Mouse (Mus musculus) intestine, embryonic 14.5 days (tissue): ENCODE data around the gene Camta2. TPM values are rescaled to one million over a fixed set of nuclear protein-coding genes. Genes with fewer than 3 reads are reported as not detected.

Experiments
- ATAC-seq: fragments of 200-750 bp; cut with Nextera tagmentation; replicated peaks from 2 replicates; pipeline ENCODE4 v1.8.0; 2017; ENCODE audit warnings: low read depth, moderate number of reproducible peaks, moderate TSS enrichment, moderate library complexity; ENCODE audit not compliant: low FRiP score, low TSS enrichment
- DNase-seq: peaks from one replicate; pipeline ENCODE4 v3.0.0-alpha.2; 2018; ENCODE audit warnings: low spot score
- H3K27ac ChIP-seq: fragments of 300-500 bp; sonication (generic); 2 replicates; pipeline ENCODE4 v1.5.1; 2014; ENCODE audit warnings: low read depth, mild to moderate bottlenecking, control low read depth
- H3K27me3 ChIP-seq: fragments of 300-500 bp; sonication (generic); replicated peaks from 2 replicates; pipeline ENCODE4 v1.6.1; 2014; ENCODE audit warnings: low read length, control low read depth; ENCODE audit not compliant: control insufficient read depth, insufficient read depth
- H3K36me3 ChIP-seq: fragments of 300-500 bp; sonication (generic); 2 replicates; pipeline ENCODE4 v1.6.1; 2014; ENCODE audit warnings: low read length, control low read depth; ENCODE audit not compliant: control insufficient read depth, insufficient read depth
- H3K4me1 ChIP-seq: fragments of 300-500 bp; sonication (generic); replicated peaks from 2 replicates; pipeline ENCODE4 v1.6.1; 2014; ENCODE audit warnings: low read length, control low read depth, mixed read lengths; ENCODE audit not compliant: control insufficient read depth, insufficient read depth
- H3K4me2 ChIP-seq: fragments of 300-500 bp; sonication (generic); 2 replicates; pipeline ENCODE4 v1.6.1; 2014; ENCODE audit warnings: low read length
- H3K4me3 ChIP-seq: fragments of 300-500 bp; sonication (generic); 2 replicates; pipeline ENCODE4 v1.5.1; 2014; ENCODE audit warnings: low read depth, low read length, control low read depth, mixed read lengths
- H3K9ac ChIP-seq: fragments of 300-500 bp; sonication (generic); 2 replicates; pipeline ENCODE4 v1.6.1; 2014; ENCODE audit warnings: mild to moderate bottlenecking, low read length
- H3K9me3 ChIP-seq: fragments of 300-500 bp; sonication (generic); 2 replicates; pipeline ENCODE4 v1.6.1; 2016; ENCODE audit warnings: low read length, control low read depth; ENCODE audit not compliant: control insufficient read depth
- WGBS: fragments of 180-500 bp; shearing (Covaris S2); extraction: QIAGEN DNeasy Blood & Tissue Kit; methylation state at CpG from one replicate; pipeline ENCODE4 v1.1.7; 2014; 5-methylcytosine and 5-hydroxymethylcytosine counted together
- polyA plus RNA-seq: library from polyadenylated mRNA; unstranded; fragments of >200 nt; fragmentation: Nextera tagmentation; extraction: Ambion mirVana; gene quantifications from 2 replicates; pipeline ENCODE4 v1.2.1, GENCODE M21; 2014

Camta2 gene
- polyA plus RNA-seq, 1 experiment from 2014 or later = 16.2 TPM

DNA sequence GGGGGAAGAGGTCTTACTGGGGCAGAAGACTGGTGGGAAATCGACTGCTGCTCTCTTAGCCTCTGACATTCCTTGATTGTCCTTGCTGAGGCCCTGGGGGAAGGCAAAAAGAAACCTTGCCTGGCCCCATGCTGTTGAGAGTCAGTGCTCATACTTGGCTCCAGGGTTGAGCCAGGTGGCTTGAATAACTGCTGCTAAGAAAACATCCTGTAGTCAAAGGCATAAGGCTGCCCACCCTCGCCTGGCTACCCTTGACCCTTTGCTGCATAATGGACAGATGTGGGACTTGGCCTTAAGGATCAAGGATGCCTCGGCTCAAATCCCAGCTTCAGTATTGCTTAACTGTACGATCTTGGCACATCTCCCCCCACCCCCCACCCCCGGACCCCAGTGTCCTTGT, 30.6 kb upstream of the Camta2 start:
- H3K4me3 ChIP-seq = no peak overlapping the region
- ATAC-seq (no peak), DNase-seq (no peak)
- H3K9me3 ChIP-seq = no peaks in the 10 kb centered on the region
- H3K4me2 ChIP-seq = no peak overlapping the region
- no peaks in the 10 kb centered on the region for H3K4me1 ChIP-seq
- no peak overlapping the region for H3K9ac ChIP-seq
- H3K27me3 ChIP-seq = no peaks in the 10 kb centered on the region
- H3K27ac ChIP-seq = no peak overlapping the region
- WGBS = 81% methylated on average over 5 of the region's 5 CpGs
- H3K36me3 ChIP-seq = peaks cover 82% of the 10 kb centered on the region

DNA sequence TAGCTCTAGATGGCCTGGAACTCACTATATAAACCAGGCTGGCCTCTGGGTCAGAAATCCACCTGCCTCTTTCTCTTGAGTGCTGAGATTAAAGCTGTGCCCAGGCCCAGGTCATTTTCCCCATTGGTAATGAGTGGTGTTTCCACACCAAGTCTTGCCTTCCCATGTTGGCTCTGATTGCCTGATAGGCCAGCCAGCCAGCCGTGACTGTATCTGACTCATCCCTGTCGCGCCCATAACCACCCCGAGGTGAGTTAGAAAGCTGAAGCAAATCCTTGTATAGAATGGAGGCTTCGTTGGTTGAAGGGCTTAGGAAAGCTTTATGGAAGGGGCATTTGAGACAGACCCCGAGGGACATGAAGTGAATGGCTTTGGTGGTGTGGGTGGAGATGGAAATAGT, 27.9 kb upstream of the Camta2 start:
- ATAC-seq = no peak
- WGBS = 90% methylated on average over 6 of the region's 6 CpGs
- Histone ChIP-seq H3K4me1 (no peaks in the 10 kb centered on the region), H3K27ac (no peak overlapping the region), H3K4me2 (no peak overlapping the region), H3K4me3 (no peak overlapping the region), H3K36me3 (peaks cover 86% of the 10 kb centered on the region), H3K9ac (no peak overlapping the region), H3K27me3 (no peaks in the 10 kb centered on the region), H3K9me3 (no peaks in the 10 kb centered on the region)
- no peak for DNase-seq

DNA sequence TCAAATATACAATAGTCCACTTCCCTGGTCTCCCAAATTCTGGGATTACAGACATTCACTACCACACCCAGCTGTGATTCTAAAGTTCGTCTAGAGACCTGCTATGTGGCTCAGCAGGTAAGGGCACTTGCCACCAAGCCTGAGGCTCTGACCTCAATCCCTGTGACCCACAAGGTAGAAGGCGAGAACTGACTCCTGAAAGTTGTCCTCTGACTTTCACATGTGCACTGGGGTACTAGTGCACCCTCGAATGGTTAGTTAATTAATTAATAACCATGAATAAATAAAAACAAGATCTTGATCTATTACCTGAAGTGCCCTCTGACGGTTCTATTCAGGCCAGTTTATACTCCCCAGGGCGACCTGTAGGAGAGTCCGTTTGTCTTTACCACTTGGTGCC, 25.3 kb upstream of the Camta2 start:
- no peak overlapping the region for H3K4me3 ChIP-seq
- peaks cover 84% of the 10 kb centered on the region for H3K36me3 ChIP-seq
- no peak overlapping the region for H3K4me2 ChIP-seq
- DNase-seq = no peak
- no peaks in the 10 kb centered on the region for H3K27me3 ChIP-seq
- H3K9me3 ChIP-seq = no peaks in the 10 kb centered on the region
- no peak overlapping the region for H3K27ac ChIP-seq
- ATAC-seq = 0 out of 2 replicates have a peak, but pooled peaks have one; percentile 16
- 79% methylated on average over 6 of the region's 6 CpGs for WGBS
- no peak overlapping the region for H3K9ac ChIP-seq
- H3K4me1 ChIP-seq = no peaks in the 10 kb centered on the region

DNA sequence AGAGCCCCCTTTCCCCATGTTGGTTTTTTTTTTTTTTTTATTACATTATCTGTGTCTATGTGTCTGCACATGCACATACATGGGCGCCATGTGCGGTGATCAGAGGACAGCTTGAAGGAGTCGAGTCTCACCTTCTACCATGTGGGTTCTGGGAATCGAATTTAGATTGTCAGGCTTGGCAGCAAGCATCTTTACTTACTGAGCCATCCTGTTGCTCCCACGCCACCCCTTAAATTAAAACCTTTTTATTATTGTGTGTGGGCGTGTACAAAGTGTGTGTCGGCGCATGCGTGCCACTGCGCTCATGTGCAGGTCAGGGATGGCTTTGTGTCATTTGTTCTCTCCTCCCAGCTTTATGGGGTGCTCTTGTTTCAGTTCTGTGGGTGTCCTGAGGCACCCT, 23.1 kb upstream of the Camta2 start:
- Histone ChIP-seq H3K27me3 (no peaks in the 10 kb centered on the region), H3K36me3 (peaks cover 87% of the 10 kb centered on the region), H3K4me1 (no peaks in the 10 kb centered on the region), H3K4me3 (no peak overlapping the region), H3K27ac (no peak overlapping the region), H3K9me3 (no peaks in the 10 kb centered on the region), H3K4me2 (no peak overlapping the region), H3K9ac (no peak overlapping the region)
- DNase-seq = no peak
- 91% methylated on average over 10 of the region's 10 CpGs for WGBS
- no peak for ATAC-seq

DNA sequence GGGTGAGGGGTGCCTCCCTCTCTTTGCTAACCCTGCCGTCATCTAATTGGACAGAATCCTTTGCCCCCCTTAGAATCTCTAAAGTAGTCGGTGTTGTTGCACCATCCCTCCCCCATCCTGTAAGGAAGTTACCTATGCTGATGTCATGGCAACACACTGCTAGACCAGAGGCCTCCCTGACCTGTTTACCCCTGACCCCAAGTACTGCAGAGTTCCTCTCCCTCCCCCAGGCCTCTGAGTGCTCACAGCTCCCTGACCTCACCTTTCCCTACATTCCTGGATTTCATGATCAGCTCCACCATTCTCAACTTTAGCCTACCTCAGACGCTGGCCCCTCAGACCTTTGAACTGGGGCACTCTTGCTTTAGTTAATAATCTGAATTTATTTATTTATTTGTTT, 18.2 kb upstream of the Camta2 start:
- Histone ChIP-seq H3K27me3 (no peaks in the 10 kb centered on the region), H3K4me3 (no peak overlapping the region), H3K36me3 (peaks cover 78% of the 10 kb centered on the region), H3K9ac (no peak overlapping the region), H3K27ac (no peak overlapping the region), H3K4me2 (no peak overlapping the region), H3K9me3 (no peaks in the 10 kb centered on the region), H3K4me1 (peaks cover 11% of the 10 kb centered on the region)
- no peak for DNase-seq
- ATAC-seq = no peak
- WGBS = 75% methylated on average over 3 of the region's 3 CpGs

DNA sequence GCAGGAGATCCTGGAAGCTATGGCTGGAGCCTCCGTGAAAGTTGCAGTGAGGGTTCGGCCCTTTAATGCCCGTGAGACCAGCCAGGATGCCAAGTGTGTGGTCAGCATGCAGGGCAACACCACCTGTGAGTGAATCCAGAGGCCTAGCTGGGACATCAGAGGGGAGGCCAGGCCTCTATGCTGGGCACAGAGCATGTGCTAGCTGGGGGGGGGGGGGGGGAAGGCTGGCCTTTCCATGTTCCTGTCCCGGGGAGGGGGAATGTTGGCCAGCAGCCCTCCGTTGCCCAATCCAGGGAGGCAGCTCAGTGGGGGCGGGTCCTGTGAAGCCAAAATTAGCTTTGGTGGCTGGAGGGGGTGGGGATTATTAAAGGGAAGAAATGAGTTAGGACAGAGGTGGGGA, 14.9 kb upstream of the Camta2 start:
- Histone ChIP-seq H3K27me3 (no peaks in the 10 kb centered on the region), H3K36me3 (peaks cover 46% of the 10 kb centered on the region), H3K27ac (no peak overlapping the region), H3K4me1 (peaks cover 12% of the 10 kb centered on the region), H3K9me3 (no peaks in the 10 kb centered on the region), H3K9ac (no peak overlapping the region), H3K4me2 (no peak overlapping the region), H3K4me3 (no peak overlapping the region)
- no peak for ATAC-seq
- WGBS = 79% methylated on average over 6 of the region's 6 CpGs
- no peak for DNase-seq

DNA sequence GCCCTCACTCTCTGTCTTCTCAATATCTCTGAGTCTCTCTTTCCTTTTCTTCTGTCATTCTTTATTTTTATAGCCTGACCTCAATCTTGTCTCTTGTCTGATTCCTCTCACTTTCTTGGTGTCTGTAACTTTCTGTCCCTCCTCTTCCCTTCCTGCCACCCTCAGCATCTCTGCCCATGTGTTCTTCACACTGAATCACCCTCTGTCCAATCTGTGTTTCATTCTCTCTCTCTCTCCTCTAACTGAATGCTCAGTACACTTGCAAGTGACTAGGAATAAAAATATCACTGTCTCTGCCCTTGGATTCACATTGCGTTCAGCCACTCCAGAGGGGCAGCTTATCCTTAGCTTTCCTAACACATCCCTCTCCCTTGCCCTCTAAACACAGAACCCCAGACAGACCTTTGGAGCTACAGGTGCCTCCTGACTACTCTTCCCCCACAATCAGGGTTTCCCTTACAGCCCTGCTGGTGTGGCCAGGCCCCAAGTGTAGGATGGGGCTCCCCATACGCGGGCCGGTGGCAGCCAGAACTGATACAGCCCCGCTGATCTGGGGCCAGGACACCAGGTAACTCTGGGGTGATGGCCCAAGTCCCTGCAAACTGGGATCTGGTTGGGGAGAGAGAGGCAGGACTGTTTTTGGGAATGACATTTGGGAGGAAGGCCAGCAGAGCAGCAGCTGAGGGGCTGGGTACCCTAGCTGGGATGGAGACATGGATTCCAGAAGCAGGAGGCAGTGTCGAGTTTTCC, 14.3 kb upstream of the Camta2 start:
- ATAC-seq = no peak
- Histone ChIP-seq H3K36me3 (peaks cover 40% of the 10 kb centered on the region), H3K4me2 (peak overlapping the region; percentile 78), H3K4me1 (peaks cover 12% of the 10 kb centered on the region), H3K27me3 (no peaks in the 10 kb centered on the region), H3K9ac (0 out of 2 replicates have a peak overlapping the region, but pooled peaks have one; percentile 0), H3K9me3 (no peaks in the 10 kb centered on the region), H3K4me3 (peak overlapping the region; percentile 76; the same call in 1 of the 2 replicates), H3K27ac (no peak overlapping the region)
- 72% methylated on average over 6 of the region's 6 CpGs for WGBS
- no peak for DNase-seq

DNA sequence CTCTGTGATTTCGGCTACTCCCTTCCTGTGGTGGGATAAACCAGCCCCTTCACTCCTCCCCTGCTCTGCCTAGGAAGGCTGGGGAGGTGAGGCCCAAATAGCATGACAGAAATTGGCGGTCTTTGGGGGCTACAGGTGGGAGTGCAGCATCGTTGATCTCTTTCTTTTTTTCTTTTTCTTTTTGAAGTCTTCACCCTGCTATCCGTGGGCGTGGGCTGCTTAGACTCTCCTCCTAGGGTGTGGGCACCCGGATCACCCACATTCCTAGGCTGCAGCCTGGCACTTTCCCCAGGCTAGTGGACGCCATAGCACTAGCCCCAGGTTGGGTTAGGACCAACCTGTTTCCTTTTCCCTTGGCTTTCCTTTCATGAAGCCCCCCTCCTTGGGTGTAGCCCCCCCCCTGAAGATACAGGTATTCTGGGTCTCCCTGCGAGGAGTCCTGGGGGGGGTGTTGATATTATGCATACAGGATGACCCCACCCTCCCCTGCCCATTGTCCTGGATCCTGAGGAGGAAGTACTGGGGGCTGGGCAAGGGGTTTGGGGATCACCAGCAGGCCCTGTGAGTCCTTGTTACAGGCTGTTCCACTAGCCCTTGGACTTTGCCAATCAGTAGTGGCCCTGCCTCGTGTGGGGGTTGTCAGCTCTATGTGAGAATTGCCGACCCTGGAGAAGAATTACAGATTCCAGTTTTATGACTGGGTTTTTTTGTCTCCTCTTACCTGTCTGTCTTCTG, 13.5 kb upstream of the Camta2 start:
- Histone ChIP-seq H3K9me3 (no peaks in the 10 kb centered on the region), H3K27ac (no peak overlapping the region; the same call in 1 of the 2 replicates), H3K9ac (peak overlapping the region; percentile 70), H3K4me3 (peak overlapping the region; percentile 76), H3K36me3 (peaks cover 32% of the 10 kb centered on the region), H3K4me1 (peaks cover 12% of the 10 kb centered on the region), H3K4me2 (peak overlapping the region; percentile 78), H3K27me3 (no peaks in the 10 kb centered on the region)
- WGBS = 11% methylated on average over 10 of the region's 10 CpGs
- no peak for ATAC-seq
- DNase-seq = no peak
